Mouse (Mus musculus): ENCODE data around the gene Cd99l2. TPM values are rescaled to one million over a fixed set of nuclear protein-coding genes. Genes with fewer than 3 reads are reported as not detected.
A peak's percentile ranks its signal among the peaks of the same experiment; 100 is the strongest.
"Not testable (repeated sequence)": the region's sequence is repeated elsewhere in the genome, so short reads cannot be mapped to it uniquely, and the experiment has no call there.

Gene Cd99l2
- polyA plus RNA-seq, 2 experiments: 28.2 to 30.6 TPM

DNA sequence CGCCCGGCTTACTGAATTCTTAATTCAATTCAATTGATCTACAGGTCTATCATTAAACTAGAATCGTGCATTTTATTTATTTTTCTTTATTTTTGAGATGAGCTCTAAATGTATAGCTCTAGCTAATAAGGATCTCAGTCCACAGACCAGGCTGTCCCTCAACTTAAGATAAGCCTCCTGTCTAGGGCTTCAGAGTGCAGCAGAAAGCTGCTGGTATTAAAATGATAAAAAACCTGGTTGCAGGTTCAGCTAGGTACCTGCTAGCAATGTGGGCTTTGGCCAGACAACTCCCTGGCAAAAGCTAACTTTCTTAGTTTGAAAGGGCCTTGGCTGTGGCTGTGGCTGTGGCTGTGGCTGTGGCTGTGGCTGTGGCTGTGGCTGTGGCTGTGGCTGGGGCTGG lies 30.2 kb upstream of the Cd99l2 start:
- no peak for ATAC-seq (ENCODE audit: low FRiP score, low read depth)
- 89% methylated on average over 3 of the region's 3 CpGs for WGBS

DNA sequence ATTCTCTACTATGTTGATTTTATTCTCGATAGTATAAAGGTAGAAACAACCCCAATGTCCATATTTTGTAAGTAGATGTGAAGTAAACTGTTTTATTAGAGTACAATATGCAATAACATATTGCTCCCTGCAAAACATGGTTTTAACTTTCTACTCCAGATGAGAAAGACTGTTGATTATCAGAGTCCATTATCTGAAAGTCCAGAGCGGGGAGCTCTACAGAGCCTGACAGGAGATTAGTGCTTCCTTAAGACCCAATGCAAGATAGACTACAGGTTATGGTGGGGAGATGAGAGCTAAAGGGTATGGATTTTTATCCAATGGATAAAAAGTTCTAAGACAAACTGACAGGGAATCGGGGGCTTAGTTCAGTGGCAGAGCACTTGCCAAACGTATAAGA lies 26.6 kb upstream of the Cd99l2 start:
- Histone ChIP-seq H3K4me1 (ENCODE audit: control insufficient read depth, insufficient read depth, low read length) (no peaks in the 10 kb centered on the region), H3K4me3 (replicated peaks; ENCODE audit: low read length) (no peak overlapping the region), H3K27ac (replicated peaks; ENCODE audit: low read depth, low read length) (no peak overlapping the region), H3K27me3 (ENCODE audit: control insufficient read depth, insufficient read depth, low read length) (no peaks in the 10 kb centered on the region), H3K36me3 (ENCODE audit: control insufficient read depth, insufficient read depth, low read length) (no peaks in the 10 kb centered on the region), H3K4me2 (replicated peaks; ENCODE audit: low read depth, low read length, severe bottlenecking) (no peak overlapping the region), H3K9me3 (ENCODE audit: control insufficient read depth, low read length) (no peaks in the 10 kb centered on the region), H3K9ac (ENCODE audit: low read depth, low read length, severe bottlenecking) (no peak overlapping the region)
- WGBS: 77% methylated on average over 4 of the region's 4 CpGs
- TF ChIP-seq POLR2A (IDR thresholded peaks at IDR 0.05; ENCODE audit: borderline replicate concordance, extremely low read depth, insufficient read depth, insufficient read length): no peak
- DNase-seq (ENCODE audit: low spot score) (no peak), ATAC-seq (ENCODE audit: low FRiP score, low read depth) (no peak)

More for the DNA sequence above, 30.2 kb upstream of the Cd99l2 start:
- Histone ChIP-seq H3K4me1 (ENCODE audit: control insufficient read depth, insufficient read depth, low read length) (no peaks in the 10 kb centered on the region; the same call in 1 of the 2 replicates), H3K4me3 (replicated peaks; ENCODE audit: low read length) (no peak overlapping the region), H3K4me2 (replicated peaks; ENCODE audit: low read depth, low read length, severe bottlenecking) (no peak overlapping the region), H3K9ac (ENCODE audit: low read depth, low read length, severe bottlenecking) (no peak overlapping the region), H3K9me3 (ENCODE audit: control insufficient read depth, low read length) (no peaks in the 10 kb centered on the region), H3K27me3 (ENCODE audit: control insufficient read depth, insufficient read depth, low read length) (no peaks in the 10 kb centered on the region), H3K36me3 (ENCODE audit: control insufficient read depth, insufficient read depth, low read length) (no peaks in the 10 kb centered on the region), H3K27ac (replicated peaks; ENCODE audit: low read depth, low read length) (no peak overlapping the region)
- no peak for TF ChIP-seq POLR2A (IDR thresholded peaks at IDR 0.05; ENCODE audit: borderline replicate concordance, extremely low read depth, insufficient read depth, insufficient read length)
- DNase-seq (ENCODE audit: low spot score): no peak

DNA sequence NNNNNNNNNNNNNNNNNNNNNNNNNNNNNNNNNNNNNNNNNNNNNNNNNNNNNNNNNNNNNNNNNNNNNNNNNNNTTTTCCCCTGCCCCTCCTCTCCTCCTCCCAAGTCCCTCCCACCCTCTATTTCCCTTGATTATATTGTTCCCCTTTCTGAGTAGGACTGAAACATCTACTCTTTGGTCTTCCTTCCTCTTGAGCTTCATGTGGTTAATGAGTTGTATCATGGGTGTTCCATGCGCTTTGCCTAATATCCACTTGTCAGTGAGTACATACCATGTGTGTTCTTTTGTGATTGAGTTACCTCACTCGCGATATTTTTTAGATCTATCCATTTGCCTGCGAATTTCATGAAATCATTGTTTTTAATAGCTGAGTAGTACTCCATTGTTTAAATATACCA lies 13.9 kb upstream of the Cd99l2 start:
- not testable (repeated sequence) for H3K27ac ChIP-seq (replicated peaks; ENCODE audit: low read depth, low read length); ATAC-seq (ENCODE audit: low FRiP score, low read depth); H3K4me3 ChIP-seq (replicated peaks; ENCODE audit: low read length); H3K9ac ChIP-seq (ENCODE audit: low read depth, low read length, severe bottlenecking); H3K4me2 ChIP-seq (replicated peaks; ENCODE audit: low read depth, low read length, severe bottlenecking); DNase-seq (ENCODE audit: low spot score); H3K9me3 ChIP-seq (ENCODE audit: control insufficient read depth, low read length); H3K36me3 ChIP-seq (ENCODE audit: control insufficient read depth, insufficient read depth, low read length); H3K4me1 ChIP-seq (ENCODE audit: control insufficient read depth, insufficient read depth, low read length); H3K27me3 ChIP-seq (ENCODE audit: control insufficient read depth, insufficient read depth, low read length)
- WGBS: 92% methylated on average over 4 of the region's 4 CpGs

DNA sequence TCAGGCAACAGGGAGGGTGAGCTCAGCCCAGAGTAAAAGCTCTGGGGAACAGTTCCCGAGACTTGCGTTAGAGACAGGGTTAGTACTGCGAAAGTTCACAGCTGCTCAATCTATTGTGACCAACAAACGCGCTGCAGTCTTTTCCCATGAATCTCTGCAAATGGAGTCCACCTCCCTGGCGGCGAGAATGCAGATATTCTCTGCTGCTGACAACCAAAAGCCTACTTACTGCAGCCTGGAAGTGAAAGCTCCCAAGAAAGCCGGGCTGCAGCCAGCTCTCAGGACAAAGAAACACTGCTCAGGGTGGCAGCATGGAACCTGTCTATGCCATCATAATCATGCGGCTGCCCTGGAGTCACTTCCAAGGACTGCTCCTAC lies 619 bp upstream of the Cd99l2 start:
- Histone ChIP-seq H3K4me3 (replicated peaks; ENCODE audit: low read length) (peak overlapping the region; percentile 50), H3K27me3 (ENCODE audit: control insufficient read depth, insufficient read depth, low read length) (no peaks in the 10 kb centered on the region), H3K27ac (replicated peaks; ENCODE audit: low read depth, low read length) (peak overlapping the region; percentile 89), H3K36me3 (ENCODE audit: control insufficient read depth, insufficient read depth, low read length) (no peaks in the 10 kb centered on the region), H3K9me3 (ENCODE audit: control insufficient read depth, low read length) (no peaks in the 10 kb centered on the region), H3K4me1 (ENCODE audit: control insufficient read depth, insufficient read depth, low read length) (peaks cover 3% of the 10 kb centered on the region; the same call in 1 of the 2 replicates), H3K9ac (ENCODE audit: low read depth, low read length, severe bottlenecking) (peak overlapping the region; percentile 70), H3K4me2 (replicated peaks; ENCODE audit: low read depth, low read length, severe bottlenecking) (peak overlapping the region; percentile 64)
- WGBS: 19% methylated on average over 9 of the region's 9 CpGs
- ATAC-seq (ENCODE audit: low FRiP score, low read depth): peak; percentile 42
- peak; percentile 17 for DNase-seq (ENCODE audit: low spot score)
- TF ChIP-seq POLR2A (IDR thresholded peaks at IDR 0.05; ENCODE audit: borderline replicate concordance, extremely low read depth, insufficient read depth, insufficient read length): no peak

DNA sequence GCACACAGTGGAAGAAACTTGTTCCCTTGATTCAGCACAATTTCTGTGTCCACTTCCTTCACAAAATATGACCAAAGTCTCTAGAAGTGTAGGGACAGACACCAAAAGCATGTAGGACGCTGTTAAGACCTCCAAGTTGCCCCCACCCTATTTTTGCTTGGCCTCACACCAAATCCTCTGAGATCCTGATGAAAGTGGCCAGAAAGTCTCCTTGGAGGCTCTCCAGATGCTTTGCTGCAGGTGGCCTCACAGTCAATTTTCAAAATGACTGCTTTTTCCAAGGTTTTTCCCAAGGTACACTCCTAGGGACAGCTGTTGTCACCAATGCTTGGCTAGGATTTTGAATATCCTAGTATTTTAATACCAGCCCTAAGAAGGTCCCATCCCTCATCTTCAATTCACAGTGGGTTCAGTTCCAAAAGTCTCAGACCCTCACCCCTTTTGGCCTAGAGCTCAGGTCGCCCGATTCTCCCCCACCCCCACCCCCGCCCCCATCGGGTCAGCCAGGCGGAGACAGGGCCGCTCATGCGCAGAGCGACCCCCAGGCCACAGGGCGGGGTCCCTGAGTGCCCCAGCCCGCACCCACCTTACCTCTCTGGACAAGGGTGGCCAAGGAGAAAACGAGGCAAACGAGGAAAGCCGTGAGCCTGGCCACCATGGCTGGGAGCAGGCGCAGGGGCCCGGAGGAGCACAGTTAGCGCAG lies 567 bp downstream of the Cd99l2 start:
- peaks cover 3% of the 10 kb centered on the region; the same call in 1 of the 2 replicates for H3K4me1 ChIP-seq (ENCODE audit: control insufficient read depth, insufficient read depth, low read length)
- peak overlapping the region; percentile 50 for H3K4me3 ChIP-seq (replicated peaks; ENCODE audit: low read length)
- no peaks in the 10 kb centered on the region for H3K36me3 ChIP-seq (ENCODE audit: control insufficient read depth, insufficient read depth, low read length)
- 33% methylated on average over 17 of the region's 17 CpGs for WGBS
- no peaks in the 10 kb centered on the region for H3K9me3 ChIP-seq (ENCODE audit: control insufficient read depth, low read length)
- H3K27ac ChIP-seq (replicated peaks; ENCODE audit: low read depth, low read length): peak overlapping the region; percentile 89
- no peak for DNase-seq (ENCODE audit: low spot score)
- peak overlapping the region; percentile 64 for H3K4me2 ChIP-seq (replicated peaks; ENCODE audit: low read depth, low read length, severe bottlenecking)
- TF ChIP-seq POLR2A (IDR thresholded peaks at IDR 0.05; ENCODE audit: borderline replicate concordance, extremely low read depth, insufficient read depth, insufficient read length): no peak
- no peaks in the 10 kb centered on the region for H3K27me3 ChIP-seq (ENCODE audit: control insufficient read depth, insufficient read depth, low read length)
- peak overlapping the region; percentile 70 for H3K9ac ChIP-seq (ENCODE audit: low read depth, low read length, severe bottlenecking)
- peak; percentile 70 for ATAC-seq (ENCODE audit: low FRiP score, low read depth)
